Mouse (Mus musculus): ENCODE data around the gene Mov10l1. TPM values are rescaled to one million over a fixed set of nuclear protein-coding genes. Genes with fewer than 3 reads are reported as not detected.

Mov10l1 gene
- polyA plus RNA-seq, 1 experiment from 2014 or later: not detected

DNA sequence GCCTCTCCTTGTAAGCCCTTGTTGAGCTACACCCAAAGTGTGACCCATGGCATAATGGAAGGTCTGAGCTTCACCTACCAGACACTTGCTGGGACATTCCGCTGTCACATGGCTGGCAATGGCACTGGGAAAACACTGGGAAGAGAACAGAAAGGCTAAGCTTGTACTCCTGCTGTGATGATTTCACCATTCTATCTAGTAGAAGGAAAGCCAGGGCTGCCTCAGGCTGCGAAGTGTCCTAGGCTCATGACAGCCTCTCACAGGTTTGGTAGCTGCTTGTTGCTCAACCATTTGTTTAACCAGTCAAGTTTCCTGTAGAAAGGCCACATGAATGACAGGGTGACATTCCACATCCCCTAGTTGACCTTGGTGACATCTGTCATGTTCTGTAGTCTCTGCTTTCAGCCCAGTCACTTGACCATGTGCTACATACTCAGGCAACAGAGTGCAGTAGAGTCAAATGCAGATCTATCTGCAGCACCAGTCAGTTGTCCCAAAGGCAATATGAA is 18.6 kb upstream of the Mov10l1 start:
- Histone ChIP-seq H3K27me3 (no peaks in the 10 kb centered on the region), H3K27ac (no peak overlapping the region), H3K36me3 (no peaks in the 10 kb centered on the region), H3K4me1 (replicated peaks) (no peaks in the 10 kb centered on the region), H3K4me2 (no peak overlapping the region), H3K4me3 (replicated peaks) (no peak overlapping the region), H3K9me3 (replicated peaks) (no peaks in the 10 kb centered on the region), H3K9ac (no peak overlapping the region)
- DNase-seq (no peak), ATAC-seq (ENCODE audit: low read depth) (no peak)
- 57% methylated on average over 2 of the region's 2 CpGs for WGBS (ENCODE audit: insufficient replicate concordance)

DNA sequence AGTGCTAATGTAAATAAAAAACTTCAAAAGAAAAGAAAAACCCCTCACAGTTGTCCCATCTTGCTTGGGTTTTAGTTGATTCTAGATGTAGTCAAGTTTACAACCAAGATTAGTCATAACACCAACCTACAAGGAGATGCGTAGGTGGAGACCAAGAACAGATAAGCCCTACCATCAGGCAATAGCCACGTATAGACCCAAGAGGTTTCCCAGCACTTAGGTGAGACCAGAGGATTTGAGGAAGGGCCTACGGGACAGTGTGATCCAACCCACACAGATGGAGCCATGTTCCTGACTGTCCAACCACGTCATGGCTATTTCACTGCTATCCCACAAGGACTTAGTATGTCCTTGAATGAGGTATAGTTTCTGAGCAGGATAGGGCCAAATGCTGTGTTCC is 10.4 kb upstream of the Mov10l1 start:
- no peaks in the 10 kb centered on the region for H3K27me3 ChIP-seq
- 77% methylated on average over 4 of the region's 4 CpGs for WGBS (ENCODE audit: insufficient replicate concordance)
- no peak for ATAC-seq (ENCODE audit: low read depth)

DNA sequence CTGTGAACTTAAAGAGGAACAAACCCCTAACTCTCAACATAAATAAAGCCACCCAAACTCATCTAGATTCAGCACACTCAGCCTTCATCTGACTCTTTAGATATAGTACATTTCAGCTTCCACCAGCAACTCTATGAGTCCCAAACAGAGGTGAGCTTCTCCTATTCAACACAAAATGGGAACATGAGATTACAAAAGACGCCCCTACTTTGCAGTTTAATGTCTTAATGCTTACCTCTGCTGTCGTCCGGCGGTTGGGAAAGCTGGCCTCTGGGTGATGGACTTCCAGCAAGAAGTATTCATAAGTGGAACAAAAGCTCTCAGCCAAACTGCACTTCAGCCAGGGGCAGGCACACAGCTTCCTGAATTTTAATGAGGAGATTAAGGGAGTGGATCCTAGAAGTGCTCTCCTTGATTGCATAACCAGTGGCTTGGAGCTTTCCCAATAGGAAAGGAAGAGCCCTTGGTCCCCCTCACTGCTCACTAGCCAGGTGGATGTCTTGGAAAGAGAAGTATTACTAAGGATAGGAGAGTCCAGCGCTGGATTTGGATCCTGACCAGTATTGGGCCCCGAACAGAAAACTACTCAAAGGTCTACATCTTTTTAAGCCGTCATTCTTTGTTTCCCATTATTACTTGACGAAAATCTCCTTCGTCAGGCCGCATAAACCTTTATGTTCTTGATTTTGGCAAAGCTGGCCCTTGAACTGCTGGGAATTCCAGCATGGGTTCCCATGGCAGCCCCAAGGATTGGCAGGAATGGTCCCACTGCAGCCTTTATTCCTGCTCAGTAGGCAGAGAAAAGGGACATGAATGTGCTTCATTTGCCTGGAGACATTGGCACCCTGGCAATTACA is 4.2 kb upstream of the Mov10l1 start, which contains the start of gene Mlc1:
Gene Mlc1 (minus strand): TSS at position 727 of the 857 bp plus-strand sequence.
- Histone ChIP-seq H3K4me2 (no peak within 1 kb of the TSS), H3K4me1 (replicated peaks) (no peaks in the 10 kb centered on the region), H3K36me3 (no peaks in the 10 kb centered on the region), H3K27me3 (no peaks in the 10 kb centered on the region), H3K9ac (no peak within 1 kb of the TSS), H3K9me3 (replicated peaks) (no peaks in the 10 kb centered on the region), H3K27ac (no peak within 1 kb of the TSS), H3K4me3 (replicated peaks) (no peak within 1 kb of the TSS)
- 69% methylated on average over 10 of the region's 10 CpGs for WGBS (ENCODE audit: insufficient replicate concordance)
- no peak for ATAC-seq (ENCODE audit: low read depth)
- no peak for DNase-seq

More for the DNA sequence above, 10.4 kb upstream of the Mov10l1 start:
- Histone ChIP-seq H3K36me3 (no peaks in the 10 kb centered on the region), H3K9me3 (replicated peaks) (no peaks in the 10 kb centered on the region), H3K4me1 (replicated peaks) (no peaks in the 10 kb centered on the region), H3K9ac (no peak overlapping the region), H3K27ac (no peak overlapping the region), H3K4me3 (replicated peaks) (no peak overlapping the region), H3K4me2 (no peak overlapping the region)
- no peak for DNase-seq

DNA sequence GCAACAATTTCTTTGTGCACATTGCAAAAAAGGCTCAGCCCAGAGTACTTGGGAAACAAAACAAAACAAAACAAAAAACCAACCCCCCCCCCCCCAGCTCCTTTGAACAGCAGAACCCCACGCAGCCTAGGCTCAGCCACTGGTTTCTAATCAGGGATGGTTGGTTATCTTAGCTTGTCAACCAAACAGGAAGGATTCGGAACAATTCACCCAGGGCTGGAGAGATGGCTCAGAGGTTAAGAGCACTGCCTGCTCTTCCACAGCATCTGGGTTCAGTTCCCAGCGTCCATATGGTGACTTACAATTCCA is 3.6 kb upstream of the Mov10l1 start:
- DNase-seq: no peak
- H3K4me3 ChIP-seq (replicated peaks): no peak overlapping the region
- H3K4me2 ChIP-seq: no peak overlapping the region
- no peaks in the 10 kb centered on the region for H3K4me1 ChIP-seq (replicated peaks)
- WGBS (ENCODE audit: insufficient replicate concordance): 29% methylated on average over 3 of the region's 3 CpGs
- H3K9me3 ChIP-seq (replicated peaks): no peaks in the 10 kb centered on the region
- H3K9ac ChIP-seq: no peak overlapping the region
- H3K36me3 ChIP-seq: no peaks in the 10 kb centered on the region
- no peaks in the 10 kb centered on the region for H3K27me3 ChIP-seq
- ATAC-seq (ENCODE audit: low read depth): no peak
- no peak overlapping the region for H3K27ac ChIP-seq

DNA sequence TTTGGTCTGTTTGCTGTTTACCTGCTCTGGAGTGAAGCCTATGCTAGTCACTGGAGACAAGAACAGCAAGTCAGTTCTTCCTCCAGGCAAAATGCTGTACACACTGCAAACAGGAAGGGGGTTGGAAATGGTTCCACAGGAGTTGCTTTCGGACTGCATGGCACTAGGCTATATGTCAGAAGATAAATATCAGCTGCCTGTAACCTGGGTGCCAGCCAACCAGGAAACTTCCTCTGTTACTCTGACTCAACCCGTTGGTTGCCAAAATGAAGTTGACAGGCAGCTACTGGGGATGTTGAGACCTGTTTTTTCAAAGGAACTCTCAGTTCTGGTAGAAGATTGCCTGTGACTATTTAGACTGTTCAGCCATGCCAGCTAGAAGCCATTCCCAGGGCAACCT is 6.5 kb downstream of the Mov10l1 start:
- DNase-seq (no peak), ATAC-seq (ENCODE audit: low read depth) (no peak)
- Histone ChIP-seq H3K27me3 (no peaks in the 10 kb centered on the region), H3K36me3 (no peaks in the 10 kb centered on the region), H3K9ac (no peak overlapping the region), H3K4me3 (replicated peaks) (no peak overlapping the region), H3K27ac (no peak overlapping the region), H3K4me2 (no peak overlapping the region), H3K4me1 (replicated peaks) (no peaks in the 10 kb centered on the region), H3K9me3 (replicated peaks) (no peaks in the 10 kb centered on the region)
- WGBS (ENCODE audit: insufficient replicate concordance): 23% methylated on average over 2 of the region's 2 CpGs

DNA sequence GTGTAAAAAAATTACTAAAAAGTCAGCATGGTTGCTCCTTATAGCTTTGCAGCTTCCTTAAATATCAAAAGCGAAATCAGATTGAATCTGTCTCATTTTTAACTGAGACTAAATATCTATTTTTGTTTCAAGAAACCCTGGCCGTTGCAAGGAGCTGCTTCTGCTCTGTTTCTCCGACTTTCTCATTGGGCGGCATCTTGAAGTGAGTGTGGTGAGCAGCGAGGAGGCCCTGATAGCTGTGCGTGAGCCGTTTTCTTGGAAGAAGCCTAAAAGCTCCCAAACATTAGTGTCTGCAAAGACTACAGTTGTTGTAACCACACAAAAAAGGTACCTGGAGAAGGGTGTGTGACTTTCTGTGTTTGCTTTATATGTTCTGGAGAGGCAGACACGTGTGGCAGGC is 15.9 kb downstream of the Mov10l1 start:
- no peak for DNase-seq
- Histone ChIP-seq H3K4me2 (no peak overlapping the region), H3K9ac (no peak overlapping the region), H3K27me3 (no peaks in the 10 kb centered on the region), H3K9me3 (replicated peaks) (no peaks in the 10 kb centered on the region), H3K36me3 (no peaks in the 10 kb centered on the region), H3K4me1 (replicated peaks) (no peaks in the 10 kb centered on the region), H3K4me3 (replicated peaks) (no peak overlapping the region), H3K27ac (no peak overlapping the region)
- ATAC-seq (ENCODE audit: low read depth): no peak
- WGBS (ENCODE audit: insufficient replicate concordance): 63% methylated on average over 8 of the region's 8 CpGs

- H3K9ac ChIP-seq: no peak overlapping the region
- 58% methylated on average over 2 of the region's 2 CpGs for WGBS (ENCODE audit: insufficient replicate concordance)
- DNase-seq: no peak
- H3K36me3 ChIP-seq: no peaks in the 10 kb centered on the region
- no peak overlapping the region for H3K27ac ChIP-seq
- no peak overlapping the region for H3K4me2 ChIP-seq
- ATAC-seq (ENCODE audit: low read depth): no peak
- H3K4me3 ChIP-seq (replicated peaks): no peak overlapping the region
- H3K9me3 ChIP-seq (replicated peaks): no peaks in the 10 kb centered on the region
- no peaks in the 10 kb centered on the region for H3K27me3 ChIP-seq
- no peaks in the 10 kb centered on the region for H3K4me1 ChIP-seq (replicated peaks)
These were observed 16.4 kb downstream of the Mov10l1 start for GRCm38 (mm10) chr15:88999124-88999523.

GRCm38 (mm10) chr15:89000367-89000766 is 17.7 kb downstream of the Mov10l1 start:
- H3K27me3 ChIP-seq: no peaks in the 10 kb centered on the region
- no peak overlapping the region for H3K9ac ChIP-seq
- H3K4me3 ChIP-seq (replicated peaks): no peak overlapping the region
- no peak overlapping the region for H3K4me2 ChIP-seq
- no peak overlapping the region for H3K27ac ChIP-seq
- DNase-seq (no peak), ATAC-seq (ENCODE audit: low read depth) (no peak)
- H3K9me3 ChIP-seq (replicated peaks): no peaks in the 10 kb centered on the region
- WGBS (ENCODE audit: insufficient replicate concordance): 39% methylated on average over 2 of the region's 2 CpGs
- no peaks in the 10 kb centered on the region for H3K4me1 ChIP-seq (replicated peaks)
- no peaks in the 10 kb centered on the region for H3K36me3 ChIP-seq

DNA sequence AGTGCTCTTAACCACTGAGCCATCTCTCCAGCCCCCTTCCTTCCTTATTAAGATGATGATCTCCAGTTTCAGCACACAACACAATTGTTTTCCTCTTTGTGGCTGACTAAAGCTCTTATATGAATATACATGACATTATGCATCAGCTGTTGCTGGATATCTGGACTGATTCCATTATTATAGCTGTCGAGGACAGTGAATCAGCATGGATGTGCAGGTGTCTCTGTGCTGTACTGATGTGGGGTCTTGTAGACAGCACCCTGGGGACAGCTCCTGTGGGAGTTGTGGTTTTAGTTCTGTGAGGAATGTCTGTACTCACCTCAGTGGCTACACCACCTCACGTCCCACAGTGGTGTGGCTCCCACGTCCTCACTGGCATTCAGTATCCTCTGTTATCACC is 18.5 kb downstream of the Mov10l1 start:
- no peak for DNase-seq
- H3K4me2 ChIP-seq: no peak overlapping the region

DNA sequence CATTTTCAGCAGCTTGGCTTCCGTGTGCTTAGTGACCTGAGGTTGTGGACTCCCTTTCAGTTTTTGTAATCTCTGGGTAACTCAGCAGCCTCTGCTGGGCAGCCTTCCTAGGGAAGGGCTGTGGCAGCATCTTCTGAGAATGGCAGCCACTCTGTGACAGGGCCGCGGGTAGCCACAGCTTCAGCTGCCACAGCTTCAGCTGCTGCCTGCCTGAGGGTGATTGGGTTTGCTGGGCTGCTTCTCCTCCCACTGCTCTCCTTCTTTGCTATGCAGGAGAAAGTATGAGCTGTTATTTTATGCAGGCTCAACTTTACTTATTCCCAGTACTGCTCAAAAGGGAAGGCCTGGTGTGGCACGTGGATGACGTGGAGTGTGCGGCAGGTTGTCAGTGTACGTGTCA is 24.3 kb downstream of the Mov10l1 start:
- Histone ChIP-seq H3K4me2 (no peak overlapping the region), H3K36me3 (no peaks in the 10 kb centered on the region), H3K4me3 (replicated peaks) (no peak overlapping the region), H3K9ac (no peak overlapping the region), H3K4me1 (replicated peaks) (no peaks in the 10 kb centered on the region), H3K9me3 (replicated peaks) (no peaks in the 10 kb centered on the region), H3K27me3 (no peaks in the 10 kb centered on the region), H3K27ac (no peak overlapping the region)
- ATAC-seq (ENCODE audit: low read depth): no peak
- no peak for DNase-seq
- 80% methylated on average over 7 of the region's 7 CpGs for WGBS (ENCODE audit: insufficient replicate concordance)

More for the DNA sequence above, 18.5 kb downstream of the Mov10l1 start:
- no peak for ATAC-seq (ENCODE audit: low read depth)
- H3K4me1 ChIP-seq (replicated peaks): no peaks in the 10 kb centered on the region
- no peak overlapping the region for H3K27ac ChIP-seq
- H3K4me3 ChIP-seq (replicated peaks): no peak overlapping the region
- no peaks in the 10 kb centered on the region for H3K36me3 ChIP-seq
- no peak overlapping the region for H3K9ac ChIP-seq
- H3K27me3 ChIP-seq: no peaks in the 10 kb centered on the region
- H3K9me3 ChIP-seq (replicated peaks): no peaks in the 10 kb centered on the region
- WGBS (ENCODE audit: insufficient replicate concordance): 54% methylated on average over 3 of the region's 3 CpGs

DNA sequence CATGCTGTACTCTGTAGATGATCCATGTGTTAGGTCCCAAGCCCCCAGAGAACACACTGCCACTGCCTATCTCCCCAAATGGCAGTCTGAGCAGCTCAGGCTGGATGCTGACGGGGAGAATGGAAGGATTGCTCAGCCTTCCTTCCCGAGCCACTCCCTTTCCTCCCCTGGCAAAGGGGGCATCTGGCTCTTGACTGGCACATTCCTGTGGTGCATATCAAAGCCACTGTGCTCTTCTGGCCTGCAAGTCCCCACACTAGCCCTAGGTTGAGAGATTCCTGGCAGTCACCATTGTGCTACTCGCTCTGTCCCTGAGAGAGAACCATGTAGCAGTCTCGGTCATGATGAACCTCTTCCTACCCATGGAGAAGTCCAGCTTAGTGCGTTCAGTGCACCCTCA is 25.1 kb downstream of the Mov10l1 start:
- WGBS (ENCODE audit: insufficient replicate concordance): 61% methylated on average over 5 of the region's 5 CpGs
- DNase-seq (no peak), ATAC-seq (ENCODE audit: low read depth) (no peak)
- Histone ChIP-seq H3K27me3 (no peaks in the 10 kb centered on the region), H3K9ac (no peak overlapping the region), H3K9me3 (replicated peaks) (no peaks in the 10 kb centered on the region), H3K4me1 (replicated peaks) (no peaks in the 10 kb centered on the region), H3K4me2 (no peak overlapping the region), H3K4me3 (replicated peaks) (no peak overlapping the region), H3K36me3 (no peaks in the 10 kb centered on the region), H3K27ac (no peak overlapping the region)

GRCm38 (mm10) chr15:89016722-89017121 is 34.0 kb downstream of the Mov10l1 start:
- no peak overlapping the region for H3K4me2 ChIP-seq
- H3K27ac ChIP-seq: no peak overlapping the region
- DNase-seq (no peak), ATAC-seq (ENCODE audit: low read depth) (no peak)
- H3K4me1 ChIP-seq (replicated peaks): 0 out of 2 replicates have a peak, but pooled peaks cover 6% of the 10 kb centered on the region
- no peaks in the 10 kb centered on the region for H3K36me3 ChIP-seq
- no peaks in the 10 kb centered on the region for H3K9me3 ChIP-seq (replicated peaks)
- H3K4me3 ChIP-seq (replicated peaks): no peak overlapping the region
- no peaks in the 10 kb centered on the region for H3K27me3 ChIP-seq
- WGBS (ENCODE audit: insufficient replicate concordance): 48% methylated on average over 3 of the region's 3 CpGs
- H3K9ac ChIP-seq: no peak overlapping the region
